Mouse (Mus musculus) testis, adult 2 months (tissue): ENCODE measurements around the gene Cyp1a2. TPM values are rescaled to one million over a fixed set of nuclear protein-coding genes. Genes with fewer than 3 reads are reported as not detected.
A peak's percentile ranks its signal among the peaks of the same experiment; 100 is the strongest.

ENCODE experiments used
- H3K27ac ChIP-seq: fragments of 200-500 bp; 2 replicates; pipeline ENCODE4 v1.5.1; 2012; ENCODE audit warnings: low read depth, low read length; ENCODE audit not compliant: control insufficient read depth, insufficient read depth
- H3K27me3 ChIP-seq: fragments of 200-500 bp; 2 replicates; pipeline ENCODE4 v1.6.1; 2012; ENCODE audit warnings: mild to moderate bottlenecking, low read length, moderate library complexity; ENCODE audit not compliant: control insufficient read depth, insufficient read depth
- H3K36me3 ChIP-seq: fragments of 200-500 bp; 2 replicates; pipeline ENCODE4 v1.6.1; 2012; ENCODE audit warnings: mild to moderate bottlenecking, low read length; ENCODE audit not compliant: control insufficient read depth, insufficient read depth
- H3K4me1 ChIP-seq: fragments of 200-500 bp; 2 replicates; pipeline ENCODE4 v1.6.1; 2012; ENCODE audit warnings: low read length; ENCODE audit not compliant: control insufficient read depth, insufficient read depth
- H3K4me3 ChIP-seq: fragments of 200-500 bp; 2 replicates; pipeline ENCODE4 v1.5.1; 2012; ENCODE audit warnings: low read depth, mild to moderate bottlenecking, low read length, moderate library complexity, mixed read lengths; ENCODE audit not compliant: control insufficient read depth
- CTCF ChIP-seq: fragments of 200-500 bp; IDR thresholded peaks from 2 replicates; pipeline ENCODE4 v1.5.1; 2012; ENCODE audit warnings: low read depth, mild to moderate bottlenecking, inconsistent platforms, low read length, moderate library complexity; ENCODE audit not compliant: control insufficient read depth, insufficient read depth, insufficient replicate concordance
- POLR2A ChIP-seq: fragments of 200-500 bp; IDR thresholded peaks from 2 replicates; pipeline ENCODE4 v1.6.1; 2012; ENCODE audit warnings: low read depth, mild to moderate bottlenecking, inconsistent platforms, low read length, moderate library complexity; ENCODE audit not compliant: control insufficient read depth
- polyA plus RNA-seq: library from polyadenylated mRNA; depleted of rRNA; stranded (reverse); fragments of >200 nt; gene quantifications from 2 replicates; pipeline ENCODE4 v1.2.3, GENCODE M21; 2012; rRNA removed

Cyp1a2 gene
- polyA plus RNA-seq: 0.16 and 0.38 TPM in 2 replicates

- H3K36me3 ChIP-seq: no peaks in the 10 kb centered on the region
- H3K4me3 ChIP-seq: no peak within 1 kb of the TSS
- H3K27ac ChIP-seq: no peak within 1 kb of the TSS
- no peaks in the 10 kb centered on the region for H3K27me3 ChIP-seq
- TF ChIP-seq CTCF (no peak), POLR2A (no peak)
- H3K4me1 ChIP-seq: peaks cover 14% of the 10 kb centered on the region
Measured at GRCm38 (mm10) chr9:57683520-57683919, at the start of gene Cyp1a2. Gene Cyp1a2, minus strand, starts transcription at chr9:57683703.

- H3K36me3 ChIP-seq: no peaks in the 10 kb centered on the region
- H3K4me1 ChIP-seq: no peaks in the 10 kb centered on the region; the same call in 1 of the 2 replicates
- no peak overlapping the region for H3K4me3 ChIP-seq
- H3K27ac ChIP-seq: no peak overlapping the region
- TF ChIP-seq CTCF (no peak), POLR2A (no peak)
- H3K27me3 ChIP-seq: no peaks in the 10 kb centered on the region
Measured at GRCm38 (mm10) chr9:57728312-57728711, 44.8 kb upstream of the Cyp1a2 start.

GRCm38 (mm10) chr9:57724701-57725100 lies 41.2 kb upstream of the Cyp1a2 start:
- Histone ChIP-seq H3K4me3 (no peak overlapping the region), H3K27ac (no peak overlapping the region), H3K4me1 (no peaks in the 10 kb centered on the region; the same call in 1 of the 2 replicates), H3K27me3 (no peaks in the 10 kb centered on the region), H3K36me3 (no peaks in the 10 kb centered on the region)
- TF ChIP-seq CTCF: no peak

- no peak for TF ChIP-seq POLR2A
- no peak for TF ChIP-seq CTCF
- Histone ChIP-seq H3K4me1 (no peaks in the 10 kb centered on the region; the same call in 1 of the 2 replicates), H3K4me3 (peak overlapping the region; percentile 55; the same call in 1 of the 2 replicates), H3K27ac (no peak overlapping the region), H3K27me3 (no peaks in the 10 kb centered on the region), H3K36me3 (no peaks in the 10 kb centered on the region)
Measured at GRCm38 (mm10) chr9:57723796-57724195, 40.3 kb upstream of the Cyp1a2 start.

GRCm38 (mm10) chr9:57723315-57723715 lies 39.8 kb upstream of the Cyp1a2 start:
- Histone ChIP-seq H3K4me1 (no peaks in the 10 kb centered on the region; the same call in 1 of the 2 replicates), H3K27me3 (no peaks in the 10 kb centered on the region), H3K36me3 (no peaks in the 10 kb centered on the region), H3K4me3 (no peak overlapping the region), H3K27ac (no peak overlapping the region)
- TF ChIP-seq CTCF: no peak
- TF ChIP-seq POLR2A: no peak

- Histone ChIP-seq H3K27me3 (no peaks in the 10 kb centered on the region), H3K4me3 (no peak overlapping the region), H3K36me3 (no peaks in the 10 kb centered on the region; the same call in 1 of the 2 replicates), H3K4me1 (no peaks in the 10 kb centered on the region; the same call in 1 of the 2 replicates), H3K27ac (no peak overlapping the region)
- TF ChIP-seq POLR2A (no peak), CTCF (no peak)
Measured at GRCm38 (mm10) chr9:57722371-57722770, 38.9 kb upstream of the Cyp1a2 start.

- TF ChIP-seq CTCF (no peak), POLR2A (no peak)
- Histone ChIP-seq H3K36me3 (no peaks in the 10 kb centered on the region; the same call in none of the 2 replicates), H3K4me1 (no peaks in the 10 kb centered on the region; the same call in 1 of the 2 replicates), H3K4me3 (no peak overlapping the region), H3K27ac (no peak overlapping the region), H3K27me3 (no peaks in the 10 kb centered on the region)
Measured at GRCm38 (mm10) chr9:57720736-57721135, 37.2 kb upstream of the Cyp1a2 start.

- TF ChIP-seq CTCF (no peak), POLR2A (no peak)
- H3K4me1 ChIP-seq: no peaks in the 10 kb centered on the region; the same call in 1 of the 2 replicates
- no peak overlapping the region for H3K4me3 ChIP-seq
- H3K36me3 ChIP-seq: peaks cover 4% of the 10 kb centered on the region
- no peaks in the 10 kb centered on the region for H3K27me3 ChIP-seq
- H3K27ac ChIP-seq: no peak overlapping the region
Measured at GRCm38 (mm10) chr9:57718408-57718807, 34.9 kb upstream of the Cyp1a2 start.
